Mouse (Mus musculus): ENCODE data around the gene Zscan10. TPM values are rescaled to one million over a fixed set of nuclear protein-coding genes. Genes with fewer than 3 reads are reported as not detected.
"Not testable (repeated sequence)": the region's sequence is repeated elsewhere in the genome, so short reads cannot be mapped to it uniquely, and the experiment has no call there.

Gene Zscan10
- polyA plus RNA-seq, 1 experiment from 2014 or later: not detected

GRCm38 (mm10) chr17:23575951-23576552 lies 24.6 kb upstream of the Zscan10 start:
- peaks cover 58% of the 10 kb centered on the region for H3K36me3 ChIP-seq (ENCODE audit: control insufficient read depth, insufficient read depth)
- no peaks in the 10 kb centered on the region for H3K4me1 ChIP-seq (ENCODE audit: control insufficient read depth, insufficient read depth, low read length)
- no peak overlapping the region for H3K27ac ChIP-seq (ENCODE audit: low read length)
- peaks cover 4% of the 10 kb centered on the region; the same call in 1 of the 2 replicates for H3K9me3 ChIP-seq (replicated peaks; ENCODE audit: control insufficient read depth, low read length)
- WGBS: 95% methylated on average over 38 of the region's 38 CpGs
- H3K4me3 ChIP-seq (ENCODE audit: low read length): no peak overlapping the region
- H3K4me2 ChIP-seq (ENCODE audit: low read depth, low read length): no peak overlapping the region
- H3K9ac ChIP-seq (ENCODE audit: low read length): no peak overlapping the region
- no peak for ATAC-seq (replicated peaks; ENCODE audit: extremely low read depth, insufficient read depth, low FRiP score)
- no peaks in the 10 kb centered on the region for H3K27me3 ChIP-seq (ENCODE audit: control insufficient read depth, insufficient read depth, low read length)

GRCm38 (mm10) chr17:23584786-23585185 lies 15.9 kb upstream of the Zscan10 start:
- H3K36me3 ChIP-seq (ENCODE audit: control insufficient read depth, insufficient read depth): peaks cover 15% of the 10 kb centered on the region
- H3K4me1 ChIP-seq (ENCODE audit: control insufficient read depth, insufficient read depth, low read length): peaks cover 12% of the 10 kb centered on the region
- 81% methylated on average over 8 of the region's 8 CpGs for WGBS
- H3K4me3 ChIP-seq (ENCODE audit: low read length): no peak overlapping the region
- H3K4me2 ChIP-seq (ENCODE audit: low read depth, low read length): peak overlapping the region; percentile 74
- no peaks in the 10 kb centered on the region for H3K9me3 ChIP-seq (replicated peaks; ENCODE audit: control insufficient read depth, low read length)
- H3K27me3 ChIP-seq (ENCODE audit: control insufficient read depth, insufficient read depth, low read length): no peaks in the 10 kb centered on the region
- H3K9ac ChIP-seq (ENCODE audit: low read length): no peak overlapping the region; the same call in 1 of the 2 replicates
- no peak overlapping the region for H3K27ac ChIP-seq (ENCODE audit: low read length)
- ATAC-seq (replicated peaks; ENCODE audit: extremely low read depth, insufficient read depth, low FRiP score): no peak

- Histone ChIP-seq H3K27me3 (ENCODE audit: control insufficient read depth, insufficient read depth, low read length) (no peaks in the 10 kb centered on the region), H3K27ac (ENCODE audit: low read length) (no peak overlapping the region), H3K4me1 (ENCODE audit: control insufficient read depth, insufficient read depth, low read length) (peaks cover 12% of the 10 kb centered on the region), H3K36me3 (ENCODE audit: control insufficient read depth, insufficient read depth) (peaks cover 4% of the 10 kb centered on the region; the same call in 1 of the 2 replicates), H3K4me3 (ENCODE audit: low read length) (peak overlapping the region; percentile 76), H3K4me2 (ENCODE audit: low read depth, low read length) (peak overlapping the region; percentile 74), H3K9ac (ENCODE audit: low read length) (peak overlapping the region; percentile 75), H3K9me3 (replicated peaks; ENCODE audit: control insufficient read depth, low read length) (no peaks in the 10 kb centered on the region)
- ATAC-seq (replicated peaks; ENCODE audit: extremely low read depth, insufficient read depth, low FRiP score): peak; percentile 83; the same call in 1 of the 2 replicates
- WGBS: under 1% methylated on average over 22 of the region's 22 CpGs
Observed at GRCm38 (mm10) chr17:23585721-23586491, 14.8 kb upstream of the Zscan10 start.

GRCm38 (mm10) chr17:23587253-23587652 lies 13.4 kb upstream of the Zscan10 start:
- H3K9me3 ChIP-seq (replicated peaks; ENCODE audit: control insufficient read depth, low read length): no peaks in the 10 kb centered on the region
- no peak overlapping the region for H3K27ac ChIP-seq (ENCODE audit: low read length)
- no peak overlapping the region for H3K4me3 ChIP-seq (ENCODE audit: low read length)
- no peaks in the 10 kb centered on the region for H3K36me3 ChIP-seq (ENCODE audit: control insufficient read depth, insufficient read depth)
- WGBS: 41% methylated on average over 2 of the region's 2 CpGs
- no peak for ATAC-seq (replicated peaks; ENCODE audit: extremely low read depth, insufficient read depth, low FRiP score)
- H3K4me2 ChIP-seq (ENCODE audit: low read depth, low read length): no peak overlapping the region
- peaks cover 14% of the 10 kb centered on the region for H3K4me1 ChIP-seq (ENCODE audit: control insufficient read depth, insufficient read depth, low read length)
- no peak overlapping the region for H3K9ac ChIP-seq (ENCODE audit: low read length)
- H3K27me3 ChIP-seq (ENCODE audit: control insufficient read depth, insufficient read depth, low read length): no peaks in the 10 kb centered on the region

- Histone ChIP-seq H3K9ac (ENCODE audit: low read length) (peak overlapping the region; percentile 81), H3K4me2 (ENCODE audit: low read depth, low read length) (peak overlapping the region; percentile 96), H3K27me3 (ENCODE audit: control insufficient read depth, insufficient read depth, low read length) (no peaks in the 10 kb centered on the region), H3K9me3 (replicated peaks; ENCODE audit: control insufficient read depth, low read length) (no peaks in the 10 kb centered on the region), H3K36me3 (ENCODE audit: control insufficient read depth, insufficient read depth) (no peaks in the 10 kb centered on the region), H3K4me3 (ENCODE audit: low read length) (peak overlapping the region; percentile 65), H3K4me1 (ENCODE audit: control insufficient read depth, insufficient read depth, low read length) (peaks cover 6% of the 10 kb centered on the region; the same call in 1 of the 2 replicates), H3K27ac (ENCODE audit: low read length) (peak overlapping the region; percentile 64)
- ATAC-seq (replicated peaks; ENCODE audit: extremely low read depth, insufficient read depth, low FRiP score): peak; percentile 99
- 7% methylated on average over 34 of the region's 34 CpGs for WGBS
Observed at GRCm38 (mm10) chr17:23592208-23592925, 8.3 kb upstream of the Zscan10 start.

GRCm38 (mm10) chr17:23592926-23593300 lies 7.7 kb upstream of the Zscan10 start:
- no peak for ATAC-seq (replicated peaks; ENCODE audit: extremely low read depth, insufficient read depth, low FRiP score)
- 11% methylated on average over 13 of the region's 13 CpGs for WGBS
- no peaks in the 10 kb centered on the region for H3K36me3 ChIP-seq (ENCODE audit: control insufficient read depth, insufficient read depth)

GRCm38 (mm10) chr17:23595139-23595538 lies 5.5 kb upstream of the Zscan10 start:
- H3K9me3 ChIP-seq (replicated peaks; ENCODE audit: control insufficient read depth, low read length); H3K27me3 ChIP-seq (ENCODE audit: control insufficient read depth, insufficient read depth, low read length); H3K9ac ChIP-seq (ENCODE audit: low read length); H3K4me2 ChIP-seq (ENCODE audit: low read depth, low read length); H3K4me3 ChIP-seq (ENCODE audit: low read length); H3K27ac ChIP-seq (ENCODE audit: low read length); H3K36me3 ChIP-seq (ENCODE audit: control insufficient read depth, insufficient read depth); ATAC-seq (replicated peaks; ENCODE audit: extremely low read depth, insufficient read depth, low FRiP score): not testable (repeated sequence)
- 72% methylated on average over 4 of the region's 4 CpGs for WGBS
- H3K4me1 ChIP-seq (ENCODE audit: control insufficient read depth, insufficient read depth, low read length): peaks cover 19% of the 10 kb centered on the region

More at GRCm38 (mm10) chr17:23592926-23593300, 7.7 kb upstream of the Zscan10 start:
- H3K4me3 ChIP-seq (ENCODE audit: low read length): peak overlapping the region; percentile 65
- peak overlapping the region; percentile 96 for H3K4me2 ChIP-seq (ENCODE audit: low read depth, low read length)
- no peaks in the 10 kb centered on the region for H3K9me3 ChIP-seq (replicated peaks; ENCODE audit: control insufficient read depth, low read length)
- H3K9ac ChIP-seq (ENCODE audit: low read length): peak overlapping the region; percentile 81
- peaks cover 6% of the 10 kb centered on the region; the same call in 1 of the 2 replicates for H3K4me1 ChIP-seq (ENCODE audit: control insufficient read depth, insufficient read depth, low read length)
- no peaks in the 10 kb centered on the region for H3K27me3 ChIP-seq (ENCODE audit: control insufficient read depth, insufficient read depth, low read length)
- H3K27ac ChIP-seq (ENCODE audit: low read length): peak overlapping the region; percentile 64

- WGBS: 6% methylated on average over 31 of the region's 31 CpGs
- no peaks in the 10 kb centered on the region for H3K27me3 ChIP-seq (ENCODE audit: control insufficient read depth, insufficient read depth, low read length)
Observed at GRCm38 (mm10) chr17:23598582-23599552, 1.8 kb upstream of the Zscan10 start, which contains the start of gene Zfp13. Gene Zfp13 (minus strand): TSS chr17:23599487.

More at GRCm38 (mm10) chr17:23598582-23599552, 1.8 kb upstream of the Zscan10 start, which contains the start of gene Zfp13:
- H3K4me3 ChIP-seq (ENCODE audit: low read length): peak within 1 kb of the TSS; percentile 64
- H3K36me3 ChIP-seq (ENCODE audit: control insufficient read depth, insufficient read depth): no peaks in the 10 kb centered on the region
- H3K4me2 ChIP-seq (ENCODE audit: low read depth, low read length): peak within 1 kb of the TSS; percentile 91
- peak; percentile 96 for ATAC-seq (replicated peaks; ENCODE audit: extremely low read depth, insufficient read depth, low FRiP score)
- peaks cover 13% of the 10 kb centered on the region for H3K4me1 ChIP-seq (ENCODE audit: control insufficient read depth, insufficient read depth, low read length)
- H3K27ac ChIP-seq (ENCODE audit: low read length): peak within 1 kb of the TSS; percentile 88
- peak within 1 kb of the TSS; percentile 71 for H3K9ac ChIP-seq (ENCODE audit: low read length)
- H3K9me3 ChIP-seq (replicated peaks; ENCODE audit: control insufficient read depth, low read length): no peaks in the 10 kb centered on the region
